Mouse (Mus musculus) CD4-positive helper T cell, adult 2 months (primary cell): Measurements from ENCODE around the gene Wdr24.
A peak's percentile ranks its signal among the peaks of the same experiment; 100 is the strongest.
"Not testable (repeated sequence)": the region's sequence is repeated elsewhere in the genome, so short reads cannot be mapped to it uniquely, and the experiment has no call there.

Experiments
- DNase-seq: peaks from one replicate; pipeline ENCODE4 v3.0.0-alpha.2; 2012; ENCODE audit warnings: low read depth, missing footprints, low spot score

The Wdr24 gene

DNA sequence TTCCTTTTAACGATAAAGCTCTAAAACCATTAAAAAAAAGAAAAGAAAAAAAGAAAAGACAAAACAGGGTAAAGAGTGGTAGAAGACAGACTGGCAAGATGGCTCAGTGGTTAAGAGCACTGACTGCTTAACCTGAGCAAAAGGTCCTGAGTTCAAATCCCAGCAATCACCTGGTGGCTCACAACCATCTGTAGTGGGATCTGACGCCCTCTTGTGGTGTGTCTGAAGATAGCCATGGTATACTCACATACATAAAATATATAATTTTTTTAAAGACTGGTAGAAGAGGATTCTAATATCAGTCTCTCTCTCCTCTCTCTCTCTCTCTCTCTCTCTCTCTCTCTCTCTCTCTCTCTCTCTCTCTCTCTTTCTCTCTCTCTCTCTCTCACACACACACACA, 16.0 kb upstream of the Wdr24 start:
- not testable (repeated sequence) for DNase-seq

DNA sequence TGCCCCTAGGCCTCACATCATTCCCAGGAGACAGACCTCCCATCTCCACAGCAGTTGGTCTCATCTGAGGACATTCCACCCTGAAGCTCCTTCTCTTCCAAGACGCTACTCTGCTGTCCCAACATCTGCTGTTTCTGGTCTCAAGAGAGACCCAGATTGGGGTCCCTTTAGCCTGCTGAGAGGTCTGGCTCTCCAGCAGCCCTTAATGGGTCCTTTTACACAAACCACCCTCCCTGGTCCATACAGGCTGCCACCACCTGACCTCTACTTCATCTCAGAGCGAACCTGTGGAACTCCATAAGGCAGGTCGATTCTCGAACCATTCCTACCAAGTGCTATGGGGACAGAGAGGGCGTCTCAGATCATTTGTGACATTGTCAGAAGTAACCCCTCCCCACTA, 15.4 kb upstream of the Wdr24 start:
- DNase-seq = no peak

GRCm38 (mm10) chr17:25808789-25809605, 14.4 kb upstream of the Wdr24 start, which contains the start of gene Fbxl16:
TSS of gene Fbxl16 (plus strand) at chr17:25809085.
- DNase-seq = peak; percentile 49

DNA sequence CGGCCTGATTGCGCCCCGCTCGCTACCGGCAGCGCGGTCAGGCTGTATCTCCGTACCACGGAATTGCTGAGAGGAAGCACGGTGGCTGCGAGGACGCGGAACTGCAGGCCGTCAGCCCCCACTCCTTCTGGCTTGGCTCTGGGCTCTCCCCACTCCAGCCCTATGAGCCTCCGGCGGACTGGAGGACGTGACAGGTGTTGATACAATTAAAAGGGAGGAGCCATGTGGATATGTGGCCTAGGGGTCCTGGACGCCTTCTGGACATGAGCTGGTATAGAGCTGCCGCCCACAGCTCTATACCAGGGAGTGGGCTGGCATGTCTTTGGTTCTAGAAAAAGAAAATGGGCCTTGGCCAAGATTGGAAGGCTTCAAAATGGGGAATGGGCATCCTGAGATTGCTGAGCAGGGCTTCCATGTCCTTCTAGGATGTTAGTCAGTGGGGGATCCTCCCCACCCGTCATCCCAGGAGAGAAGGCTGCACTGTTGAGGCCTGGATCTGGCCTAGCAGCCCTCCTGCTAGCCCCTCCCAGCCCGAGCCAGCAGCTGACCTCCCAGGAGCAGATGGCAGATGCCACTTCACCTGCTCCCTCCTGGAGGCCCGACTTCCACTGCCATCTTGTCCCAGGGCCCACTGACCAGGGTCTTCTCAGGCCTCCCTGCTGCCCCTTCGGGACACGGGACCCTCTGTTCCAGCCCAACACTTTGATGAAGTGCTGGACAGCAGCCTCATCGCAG, 13.7 kb upstream of the Wdr24 start:
- DNase-seq = no peak

- no peak for DNase-seq
These were observed 12.5 kb upstream of the Wdr24 start for GRCm38 (mm10) chr17:25810890-25811289.

DNA sequence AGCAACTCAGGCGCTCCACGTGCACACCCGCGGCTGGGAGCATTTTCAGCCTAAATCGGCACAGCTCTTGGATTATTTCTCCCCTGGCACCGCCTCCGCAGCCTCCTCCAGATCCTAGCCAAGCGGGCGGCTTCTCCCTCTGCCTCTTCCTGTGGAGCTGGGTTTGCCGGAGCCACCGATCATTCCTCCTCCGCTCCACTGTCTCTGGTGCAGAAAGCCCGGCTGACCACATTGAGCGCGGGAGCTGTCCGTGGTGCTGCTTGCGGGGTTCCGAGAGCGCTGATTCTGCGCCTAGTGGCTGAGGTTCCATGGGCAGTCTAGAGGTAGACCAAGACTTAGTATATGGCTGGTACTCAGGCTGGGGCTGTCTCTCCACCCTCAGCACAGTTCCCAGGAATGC, 10.0 kb upstream of the Wdr24 start:
- peak; percentile 76 for DNase-seq

DNA sequence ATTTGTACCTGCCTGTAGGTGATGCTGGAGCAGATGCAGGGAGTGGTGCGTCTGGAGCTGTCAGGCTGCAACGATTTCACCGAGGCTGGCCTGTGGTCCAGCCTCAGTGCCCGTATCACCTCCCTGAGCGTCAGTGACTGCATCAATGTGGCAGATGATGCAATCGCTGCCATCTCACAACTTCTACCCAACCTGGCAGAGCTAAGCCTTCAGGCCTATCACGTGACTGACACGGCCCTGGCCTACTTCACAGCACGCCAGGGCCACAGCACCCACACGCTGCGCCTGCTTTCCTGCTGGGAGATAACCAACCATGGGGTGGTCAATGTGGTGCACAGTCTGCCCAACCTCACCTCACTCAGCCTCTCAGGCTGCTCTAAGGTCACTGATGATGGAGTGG, 5.8 kb upstream of the Wdr24 start:
- no peak for DNase-seq

DNA sequence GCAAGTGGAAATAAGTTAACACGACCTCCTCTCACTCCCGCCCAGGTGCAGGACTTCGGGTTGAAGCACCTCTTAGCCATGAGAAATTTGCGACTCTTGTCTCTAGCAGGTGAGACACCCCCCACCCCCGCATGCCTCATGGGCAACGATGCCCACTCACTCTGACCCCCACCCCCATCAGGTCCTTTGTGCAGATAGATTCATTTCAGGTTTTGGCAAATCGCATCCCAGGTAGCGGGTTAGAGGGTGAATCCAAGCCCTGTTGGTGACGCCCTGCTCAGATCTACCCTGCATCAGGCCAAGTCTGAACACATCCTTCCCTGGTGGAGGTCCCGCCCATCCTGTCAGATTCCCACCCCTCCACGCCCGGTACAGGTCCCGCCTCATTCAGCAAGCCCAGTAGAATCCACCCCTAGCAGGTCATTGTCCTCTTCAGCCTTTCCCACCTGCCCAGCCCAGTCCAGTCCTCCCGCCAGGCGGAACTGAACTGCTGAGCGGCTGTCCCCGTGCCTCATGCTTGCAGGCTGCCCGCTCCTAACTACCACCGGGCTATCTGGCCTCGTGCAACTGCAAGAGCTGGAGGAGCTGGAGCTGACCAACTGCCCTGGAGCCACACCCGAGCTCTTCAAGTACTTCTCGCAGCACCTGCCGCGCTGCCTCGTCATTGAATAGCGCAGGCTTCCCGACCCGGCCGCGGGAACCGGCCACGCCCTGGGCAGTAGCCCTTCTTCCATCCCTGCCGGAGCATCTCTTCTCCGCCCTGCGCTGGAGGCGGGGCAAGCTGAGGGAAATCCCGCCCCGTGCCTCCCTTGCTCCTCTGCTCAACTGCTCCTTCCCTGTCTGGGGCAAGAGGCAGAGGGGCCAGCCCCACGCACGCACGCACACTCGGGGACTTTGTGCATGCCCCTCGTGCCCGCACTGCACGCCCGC, 4.3 kb upstream of the Wdr24 start:
- DNase-seq = no peak

GRCm38 (mm10) chr17:25824362-25825142, 1.1 kb downstream of the Wdr24 start:
- DNase-seq = no peak

DNA sequence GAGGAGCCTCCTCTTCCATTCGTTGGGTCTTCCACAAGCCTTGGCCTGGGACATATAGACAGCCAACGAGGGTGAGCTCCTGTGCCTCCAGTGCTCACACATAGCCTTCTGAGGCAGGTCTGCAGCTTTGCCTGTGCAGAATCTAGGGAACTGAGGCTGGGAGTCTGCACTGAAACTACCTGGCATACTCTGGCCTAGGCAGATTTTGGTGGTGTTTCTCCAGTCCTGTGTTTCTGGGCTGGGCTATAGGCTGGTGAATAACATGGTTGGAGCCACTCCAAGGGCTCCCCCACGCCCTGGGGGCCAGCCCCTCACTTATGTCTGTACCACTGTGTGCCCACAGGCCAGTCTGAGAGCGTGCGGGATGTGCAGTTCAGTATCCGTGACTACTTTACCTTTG, 1.9 kb downstream of the Wdr24 start:
- no peak for DNase-seq

GRCm38 (mm10) chr17:25825984-25826570, 2.6 kb downstream of the Wdr24 start:
- no peak for DNase-seq

GRCm38 (mm10) chr17:25827011-25827410, 3.6 kb downstream of the Wdr24 start:
- no peak for DNase-seq

GRCm38 (mm10) chr17:25827546-25828222, 4.3 kb downstream of the Wdr24 start:
- no peak for DNase-seq

DNA sequence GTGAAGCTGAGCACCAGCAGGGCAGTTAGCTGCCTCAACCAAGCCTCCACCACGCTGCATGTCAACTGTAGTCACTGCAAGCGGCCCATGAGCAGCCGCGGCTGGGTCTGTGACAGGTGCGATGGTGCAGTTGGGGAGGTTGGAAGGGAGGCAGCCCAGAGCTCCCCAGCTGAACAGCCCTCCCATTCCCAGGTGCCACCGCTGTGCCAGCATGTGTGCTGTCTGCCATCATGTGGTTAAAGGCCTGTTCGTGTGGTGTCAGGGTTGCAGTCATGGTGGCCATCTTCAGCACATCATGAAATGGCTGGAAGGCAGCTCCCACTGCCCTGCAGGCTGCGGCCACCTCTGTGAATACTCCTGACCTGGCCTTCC, 4.8 kb downstream of the Wdr24 start:
- DNase-seq = peak; percentile 29

DNA sequence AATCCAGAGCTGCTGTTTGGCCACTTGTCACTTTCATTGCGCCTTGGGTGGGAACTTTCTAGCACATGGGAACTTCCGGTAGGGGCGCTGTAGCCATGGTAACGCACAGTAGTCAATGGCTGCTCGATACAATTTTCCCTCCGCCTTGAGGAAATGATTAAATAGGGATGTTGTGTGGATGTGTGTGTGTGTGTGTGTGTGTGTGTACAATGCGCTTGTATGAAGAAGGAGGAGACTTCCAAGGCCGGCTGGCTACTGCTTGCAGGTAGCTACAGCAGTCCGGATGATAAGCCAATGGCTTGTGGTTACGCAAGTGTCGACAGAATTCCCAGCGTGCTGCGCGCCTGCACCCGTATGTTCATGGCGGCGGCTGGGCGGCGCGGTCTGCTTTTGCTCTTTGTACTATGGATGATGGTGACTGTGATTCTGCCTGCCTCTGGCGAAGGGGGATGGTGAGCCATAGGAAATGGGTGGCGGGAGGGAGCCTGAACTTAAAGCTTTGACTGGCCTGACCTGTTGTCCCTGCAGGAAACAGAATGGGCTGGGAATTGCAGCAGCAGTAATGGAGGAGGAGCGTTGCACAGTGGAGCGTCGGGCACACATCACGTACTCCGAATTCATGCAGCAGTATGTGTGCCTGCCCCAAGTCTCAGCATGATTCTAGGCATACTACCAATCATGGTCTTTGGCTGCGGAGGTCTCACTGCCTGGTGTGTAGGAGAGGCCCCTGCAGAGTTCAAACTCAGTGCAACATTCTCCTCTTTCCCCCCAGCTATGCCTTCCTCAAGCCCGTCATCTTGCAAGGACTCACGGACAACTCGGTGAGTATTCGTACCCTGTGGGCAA, 5.5 kb downstream of the Wdr24 start, which contains the start of gene Jmjd8:
Gene Jmjd8 (plus strand): TSS at position 156 of the 846 bp plus-strand sequence.
- DNase-seq = peak; percentile 85

- no peak for DNase-seq
These were observed 6.2 kb downstream of the Wdr24 start for GRCm38 (mm10) chr17:25829558-25830017.

DNA sequence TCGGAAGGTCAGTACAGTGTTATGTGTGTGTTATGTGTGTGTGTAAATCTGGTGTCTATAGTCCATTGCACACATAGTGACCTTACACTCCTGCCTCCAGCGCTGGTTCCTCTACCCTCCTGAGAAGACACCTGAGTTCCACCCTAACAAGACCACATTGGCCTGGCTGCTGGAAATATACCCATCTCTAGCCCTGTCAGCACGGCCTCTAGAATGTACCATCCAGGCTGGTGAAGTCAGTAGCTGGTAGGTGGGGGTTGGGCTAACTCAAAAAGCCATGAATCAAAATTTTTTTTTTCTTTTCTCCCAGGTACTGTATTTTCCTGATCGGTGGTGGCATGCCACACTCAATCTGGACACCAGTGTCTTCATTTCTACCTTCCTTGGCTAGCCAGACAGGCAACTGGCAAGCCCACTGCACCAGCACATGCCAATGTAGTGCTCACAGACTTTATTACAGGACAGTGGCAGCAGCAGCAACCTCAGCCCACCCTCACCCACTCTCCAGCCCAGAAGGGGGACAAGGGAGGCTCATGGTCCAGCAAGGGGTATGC, 6.8 kb downstream of the Wdr24 start:
- DNase-seq = no peak

DNA sequence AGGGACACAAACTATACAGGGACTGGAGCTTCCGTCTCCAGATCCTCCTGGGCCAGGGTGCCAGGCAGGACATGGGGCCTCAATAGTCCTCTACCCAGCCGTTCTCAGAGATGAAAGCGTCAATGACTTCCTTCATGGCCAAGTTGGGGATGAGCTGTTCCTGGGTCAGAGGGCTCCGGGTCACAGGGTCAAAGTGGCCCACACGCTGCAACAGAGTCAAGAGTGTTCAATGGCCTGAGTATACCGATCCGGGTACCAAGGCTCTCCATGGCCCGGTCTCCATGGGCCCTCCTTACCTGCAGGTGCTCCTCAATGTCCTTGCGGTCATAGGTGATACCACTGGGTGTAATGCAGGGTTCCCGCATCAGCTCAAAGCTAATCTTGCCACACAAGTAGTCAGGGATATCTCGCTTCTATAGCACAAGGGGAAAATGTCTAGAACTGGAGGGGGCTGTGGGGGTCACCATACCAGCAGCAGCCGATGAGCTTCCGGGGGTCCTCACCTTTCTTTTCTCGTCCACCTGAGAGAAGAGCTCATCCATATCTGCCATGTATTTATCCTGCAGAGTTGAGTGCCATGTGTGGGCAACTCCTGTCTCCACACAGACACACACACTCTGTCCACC, 7.5 kb downstream of the Wdr24 start:
- DNase-seq = no peak
